Mouse (Mus musculus): ENCODE results near the gene Ube2g1.
"Not testable (repeated sequence)": the region's sequence is repeated elsewhere in the genome, so short reads cannot be mapped to it uniquely, and the experiment has no call there.

Gene Ube2g1

DNA sequence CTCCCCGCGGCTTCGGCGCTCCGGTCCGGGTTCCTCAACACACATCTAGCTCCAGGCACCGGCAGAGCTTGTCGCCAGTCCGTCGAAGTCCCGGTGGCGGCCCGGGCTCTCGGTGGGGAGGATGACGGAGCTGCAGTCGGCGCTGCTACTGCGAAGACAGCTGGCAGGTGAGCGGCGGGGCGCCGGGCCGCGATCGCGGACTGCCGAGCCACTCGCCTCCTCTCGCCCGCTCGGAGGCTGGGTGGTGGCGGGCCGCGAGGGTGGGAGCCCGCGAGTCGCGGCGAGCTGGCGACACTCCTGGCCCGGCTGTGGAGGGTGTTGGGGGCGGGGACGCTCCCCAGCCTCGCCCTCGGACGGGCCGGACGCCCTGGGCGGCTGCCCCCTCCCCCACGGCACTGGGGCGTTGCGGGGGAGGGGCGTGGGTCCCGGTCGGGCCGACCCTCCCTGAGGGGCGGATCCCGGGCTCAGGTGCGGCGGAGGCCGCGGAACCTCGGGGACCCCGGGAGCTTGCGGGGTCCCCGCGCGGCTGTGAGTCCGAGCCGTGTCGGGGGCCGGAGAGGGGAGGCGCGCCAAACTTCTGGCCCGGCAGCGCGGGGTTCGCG is 487 bp downstream of the Ube2g1 start:
- no peak for DNase-seq (ENCODE audit: low spot score)

DNA sequence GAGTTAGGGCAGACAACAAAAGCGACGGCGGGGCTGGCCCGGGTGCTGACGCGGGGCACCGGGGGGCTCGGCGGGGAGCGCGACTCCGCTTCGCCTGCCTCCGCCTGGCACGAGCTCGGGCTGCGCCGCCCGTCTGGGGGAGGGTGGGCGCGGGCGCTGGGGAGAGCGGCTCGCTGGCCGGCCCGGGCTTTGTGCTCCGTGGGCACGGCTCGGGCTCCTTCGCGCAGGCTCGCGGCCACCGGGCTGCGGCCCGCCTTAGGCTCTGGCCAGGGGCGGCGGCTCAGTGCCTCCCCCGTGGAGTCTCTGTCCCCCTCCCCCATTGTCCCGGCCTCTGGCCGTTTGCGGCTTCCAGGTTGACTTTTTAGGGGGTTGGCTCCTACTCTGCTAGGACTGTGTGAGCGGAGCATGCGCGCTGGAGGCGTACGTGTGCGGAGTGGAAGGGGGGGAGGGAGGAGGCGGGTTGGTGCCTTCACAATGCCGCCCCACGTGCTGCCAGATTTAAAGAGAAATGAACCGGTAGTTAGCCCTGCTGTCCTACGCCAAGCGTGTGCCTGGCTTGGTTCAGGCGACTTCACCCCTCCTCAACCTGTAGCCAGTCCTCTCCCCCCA is 1.1 kb downstream of the Ube2g1 start:
- DNase-seq (ENCODE audit: low spot score): peak; percentile 90

DNA sequence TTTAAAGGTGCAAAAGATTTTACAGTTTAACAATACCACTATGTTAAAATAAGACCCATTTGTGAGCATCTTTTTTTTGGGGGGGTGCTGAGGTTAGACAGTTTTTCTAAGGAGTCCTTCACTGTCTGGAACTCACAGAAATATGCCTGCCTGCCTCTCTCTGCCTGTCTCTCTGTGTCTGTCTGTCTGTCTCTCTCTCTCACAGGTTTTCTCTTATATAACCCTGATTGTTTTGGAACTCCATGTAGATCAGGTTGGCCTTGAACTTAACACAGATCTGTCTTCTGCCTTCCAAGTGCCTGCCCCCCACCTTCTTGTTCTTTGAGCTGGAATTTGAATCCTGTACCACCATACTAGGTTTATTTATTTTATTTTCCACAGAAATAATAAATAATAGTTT is 2.2 kb downstream of the Ube2g1 start:
- DNase-seq (ENCODE audit: low spot score): no peak

DNA sequence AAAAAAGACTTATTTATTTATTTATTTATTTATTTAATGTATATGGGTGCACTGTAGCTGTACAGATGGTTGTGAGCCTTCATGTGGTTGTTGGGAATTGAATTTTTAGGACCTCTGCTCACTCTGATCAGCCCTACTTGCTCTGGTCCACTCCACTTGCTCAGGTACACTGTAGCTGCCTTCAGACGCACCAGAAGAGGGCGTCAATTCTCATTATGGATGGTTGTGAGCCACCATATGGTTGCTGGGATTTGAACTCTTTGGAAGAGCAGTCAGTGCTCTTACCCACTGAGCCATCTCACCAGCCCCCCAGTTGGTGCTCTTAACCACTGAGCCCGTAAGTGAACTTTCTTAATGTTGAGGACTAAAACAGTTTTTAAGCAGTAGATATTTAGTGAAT is 7.3 kb downstream of the Ube2g1 start:
- not testable (repeated sequence) for DNase-seq (ENCODE audit: low spot score)

DNA sequence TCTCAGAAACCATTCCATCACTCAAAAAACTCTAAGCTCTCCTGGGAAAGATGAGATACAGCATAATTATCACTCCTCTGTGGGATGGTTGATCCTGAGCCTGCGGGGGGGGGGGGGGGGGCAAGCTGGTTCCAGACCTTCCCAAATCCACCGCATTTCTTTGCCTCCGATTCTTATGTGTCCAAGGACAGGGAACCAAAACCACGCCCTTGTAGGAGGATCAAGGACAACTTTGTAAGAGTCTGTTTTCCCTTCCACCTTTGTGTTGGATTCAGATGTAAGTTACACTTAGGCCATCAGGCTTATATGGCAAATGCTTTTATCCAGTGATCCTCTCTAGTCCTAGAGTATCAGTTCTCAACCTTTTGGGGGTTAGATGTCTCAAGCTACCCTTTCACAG is 8.8 kb downstream of the Ube2g1 start:
- DNase-seq (ENCODE audit: low spot score): no peak

DNA sequence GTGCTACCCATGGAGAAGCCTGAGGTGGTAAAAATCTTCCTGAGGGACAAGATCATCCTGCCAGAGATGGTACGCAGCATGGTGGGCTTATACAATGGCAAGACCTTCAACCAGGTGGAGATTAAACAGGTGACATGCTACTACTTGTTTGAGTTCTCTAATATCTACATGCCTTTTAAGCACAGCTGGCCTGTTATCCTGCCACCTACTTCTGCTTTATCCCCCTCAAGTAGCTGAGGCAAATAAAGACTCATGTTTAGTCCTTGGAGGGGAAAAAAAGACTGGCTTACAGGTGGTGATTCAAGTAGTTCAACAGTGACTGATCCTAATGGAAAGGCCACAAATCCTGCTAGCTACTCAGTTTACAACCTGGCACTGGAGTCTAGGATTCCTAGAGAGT is 11.4 kb downstream of the Ube2g1 start:
- DNase-seq (ENCODE audit: low spot score): no peak

DNA sequence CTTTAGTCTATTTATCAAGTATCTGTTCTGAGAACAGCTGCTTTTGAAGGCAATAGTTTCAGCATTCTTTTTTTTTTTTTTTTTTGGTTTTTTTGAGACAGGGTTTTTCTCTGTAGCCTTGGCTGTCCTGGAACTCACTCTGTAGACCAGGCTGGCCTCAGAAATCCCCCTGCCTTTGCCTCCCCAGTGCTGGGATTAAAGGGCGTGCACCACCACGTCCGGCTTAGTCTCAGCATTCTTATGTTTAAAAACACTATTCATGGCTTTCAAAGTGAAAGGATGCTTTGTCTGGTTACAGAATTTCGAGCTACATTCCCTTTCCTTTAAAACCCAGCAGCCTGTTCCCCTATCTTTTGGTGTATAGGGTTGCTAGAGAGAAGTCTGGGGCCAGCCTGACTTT is 35.6 kb downstream of the Ube2g1 start:
- no peak for DNase-seq (ENCODE audit: low spot score)

DNA sequence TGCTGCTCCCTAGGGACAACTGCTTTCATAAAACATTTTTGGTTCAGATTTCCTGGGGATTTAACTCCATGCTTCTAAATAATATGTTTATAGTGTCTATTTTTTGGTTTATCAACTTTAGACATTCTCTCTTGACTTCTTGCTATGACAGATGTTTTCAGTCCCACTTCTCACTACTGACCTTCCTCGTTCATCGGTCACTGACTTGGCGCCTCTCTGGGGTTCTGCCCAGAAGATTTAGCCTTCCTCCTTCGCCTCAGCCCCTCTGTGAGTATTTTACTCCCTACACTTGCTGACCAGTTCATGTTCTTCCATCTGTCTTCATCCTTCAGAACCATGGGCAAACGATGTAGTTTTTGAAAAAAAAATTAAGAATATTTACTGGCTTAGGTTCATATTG is 38.3 kb downstream of the Ube2g1 start:
- DNase-seq (ENCODE audit: low spot score): no peak

DNA sequence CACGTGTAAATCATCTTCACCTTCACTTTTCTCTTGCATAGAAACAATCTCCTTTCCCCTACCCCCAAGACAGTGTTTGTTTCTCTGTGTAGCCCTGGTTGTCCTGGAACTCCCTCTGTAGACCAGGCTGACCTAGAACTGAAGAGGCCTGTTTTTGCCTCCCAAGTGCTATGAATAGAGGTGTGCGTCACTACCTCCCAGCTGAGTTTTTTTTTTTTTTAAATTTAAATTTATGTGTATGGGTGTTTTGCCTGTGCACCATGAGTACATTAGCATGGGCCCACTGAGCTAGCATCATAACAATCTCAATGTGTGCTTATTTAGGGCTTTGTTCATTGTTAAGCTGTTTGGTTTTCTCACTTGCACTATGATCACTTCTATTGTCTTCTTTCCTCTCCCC is 43.3 kb downstream of the Ube2g1 start:
- DNase-seq (ENCODE audit: low spot score): no peak

DNA sequence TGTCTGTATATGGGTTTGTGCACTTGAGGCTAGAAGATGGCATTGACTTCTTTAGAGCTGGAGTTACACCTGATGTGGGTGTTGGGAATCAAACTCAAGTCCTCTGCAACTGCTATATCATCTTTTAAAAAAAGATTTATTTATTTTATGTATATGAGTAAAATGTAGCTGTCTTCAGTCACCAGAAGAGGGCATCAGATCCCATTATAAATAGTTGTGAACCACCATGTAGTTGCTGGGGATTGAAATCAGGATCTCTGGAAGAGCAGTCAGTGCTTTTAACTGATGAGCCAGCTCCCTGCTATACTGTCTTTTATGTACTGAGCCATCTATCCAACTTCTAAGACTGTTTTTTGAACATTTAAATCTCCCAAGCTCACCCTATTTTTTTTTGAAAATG is 52.8 kb downstream of the Ube2g1 start:
- DNase-seq (ENCODE audit: low spot score): peak; percentile 24

DNA sequence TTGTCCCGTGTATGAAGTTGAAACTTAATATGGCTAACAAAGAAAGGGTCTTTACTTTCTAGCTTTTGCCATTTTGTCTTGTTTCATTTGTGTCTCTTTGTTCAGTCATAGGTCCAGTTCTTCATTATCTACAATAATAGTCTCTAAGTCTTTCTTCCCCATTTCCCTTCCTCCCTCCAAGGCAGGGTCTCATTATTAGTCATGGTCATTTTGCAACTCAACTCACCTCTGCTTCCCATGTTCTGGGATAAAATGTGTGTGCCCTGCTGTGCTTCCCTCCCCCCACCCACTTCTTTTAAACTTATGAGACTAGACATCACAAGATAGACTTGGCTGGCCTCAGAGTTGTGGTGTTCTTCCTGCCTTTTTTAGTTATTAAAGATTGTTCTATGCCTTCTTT is 53.3 kb downstream of the Ube2g1 start:
- no peak for DNase-seq (ENCODE audit: low spot score)

DNA sequence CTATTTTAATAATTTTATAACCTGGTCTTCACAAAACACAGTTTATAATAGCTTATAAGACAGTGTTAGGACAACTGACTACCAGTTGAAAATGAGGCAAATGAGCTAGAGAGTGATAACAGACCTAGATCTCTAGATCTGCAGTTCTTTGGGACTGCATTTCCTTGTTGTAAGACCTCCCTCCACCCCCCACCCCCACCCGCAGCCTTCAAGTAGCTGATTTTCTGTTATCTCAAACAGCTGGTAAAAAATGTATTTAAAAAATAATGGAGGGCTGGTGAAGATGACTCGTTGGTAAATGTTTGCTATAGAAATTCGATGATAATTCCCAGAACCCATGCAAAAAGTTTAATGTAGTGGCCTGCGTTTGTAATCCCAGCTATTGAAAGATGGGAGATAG is 57.6 kb downstream of the Ube2g1 start:
- no peak for DNase-seq (ENCODE audit: low spot score)

DNA sequence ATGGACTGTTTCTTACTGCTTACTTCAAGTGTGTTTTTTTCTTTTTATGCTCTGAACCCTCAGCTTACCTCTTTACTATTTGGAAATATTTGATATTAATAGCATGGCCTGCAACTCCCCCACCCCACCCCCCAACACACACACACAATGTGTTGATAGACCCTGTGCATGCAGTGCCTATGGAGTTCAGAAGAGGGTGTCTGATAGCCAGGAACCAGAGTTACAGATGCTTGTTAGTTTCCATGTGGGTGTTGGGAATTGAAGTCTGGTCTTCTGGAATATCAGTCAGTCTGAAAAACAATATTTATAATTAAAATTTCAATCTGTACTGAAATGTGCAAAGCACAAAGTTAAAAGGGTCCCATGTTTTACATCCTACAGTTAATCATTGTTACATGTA is 63.6 kb downstream of the Ube2g1 start:
- DNase-seq (ENCODE audit: low spot score): no peak

DNA sequence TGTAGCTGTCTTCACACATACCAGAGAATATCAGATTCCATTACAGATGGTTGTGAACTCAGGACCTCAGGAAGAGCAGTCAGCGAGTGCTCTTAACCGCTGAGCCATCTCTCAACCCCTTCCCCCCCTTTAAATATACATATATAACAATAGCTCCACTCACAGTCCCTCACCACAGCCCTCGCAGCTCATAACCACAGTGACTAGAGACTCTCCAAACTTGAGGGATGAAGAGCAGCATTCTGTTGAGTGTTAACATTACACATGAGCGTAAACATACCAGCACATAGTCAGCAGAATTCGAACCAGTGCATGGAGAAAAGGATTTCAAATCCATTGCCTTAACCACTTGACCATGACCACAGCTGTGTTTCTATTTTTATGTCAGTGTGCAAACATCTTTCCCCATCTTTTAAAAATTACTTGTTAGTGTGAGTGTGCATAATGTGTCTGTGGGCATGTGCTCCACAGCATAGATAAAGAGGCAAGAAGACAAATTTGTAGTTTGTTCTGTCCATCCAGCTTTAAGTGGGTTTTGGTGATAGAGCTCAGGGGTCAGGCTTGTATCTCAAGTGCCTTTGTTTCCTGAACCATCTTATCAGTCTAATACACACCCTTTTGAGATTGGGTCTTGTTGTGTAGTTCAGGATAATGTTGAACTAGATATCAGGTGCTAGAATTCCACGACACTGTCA is 64.4 kb downstream of the Ube2g1 start:
- DNase-seq (ENCODE audit: low spot score): no peak

DNA sequence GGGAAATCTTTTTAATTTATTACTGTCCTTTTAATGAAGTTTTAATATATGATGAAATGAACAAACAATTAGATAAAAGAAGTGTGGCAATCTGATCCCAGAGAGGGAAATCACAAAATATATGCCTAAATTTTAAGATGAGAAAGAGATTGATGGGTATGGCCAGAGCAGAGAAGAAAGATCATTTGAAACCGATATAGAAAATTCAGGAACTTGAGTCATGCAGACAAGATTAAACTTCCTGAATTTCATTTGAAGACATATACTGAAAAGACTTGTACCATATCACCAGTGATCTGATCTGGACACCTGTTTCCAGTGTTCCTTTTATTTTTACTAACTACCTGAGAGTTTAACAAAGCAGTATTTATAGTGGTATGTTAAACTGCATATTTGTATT is 65.4 kb downstream of the Ube2g1 start:
- DNase-seq (ENCODE audit: low spot score): no peak

DNA sequence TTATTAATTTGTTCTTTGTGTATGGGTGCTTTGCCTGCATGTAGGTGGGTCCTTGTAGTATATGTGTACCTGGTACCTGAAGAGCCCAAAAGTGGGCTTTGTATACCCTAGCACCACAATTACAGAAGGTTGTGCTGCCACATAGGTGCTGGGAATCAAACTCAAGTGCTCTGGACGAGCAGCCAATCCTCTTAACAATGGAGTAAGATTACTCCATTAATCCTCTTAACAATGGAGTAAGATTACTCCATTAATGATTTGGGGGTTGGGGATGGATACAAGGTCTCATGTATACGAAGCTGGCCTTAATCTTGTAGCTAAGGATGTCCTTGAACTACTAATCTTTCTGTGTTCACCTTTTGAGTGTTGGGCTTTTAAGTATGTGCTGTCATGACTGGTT is 68.2 kb downstream of the Ube2g1 start:
- DNase-seq (ENCODE audit: low spot score): no peak

DNA sequence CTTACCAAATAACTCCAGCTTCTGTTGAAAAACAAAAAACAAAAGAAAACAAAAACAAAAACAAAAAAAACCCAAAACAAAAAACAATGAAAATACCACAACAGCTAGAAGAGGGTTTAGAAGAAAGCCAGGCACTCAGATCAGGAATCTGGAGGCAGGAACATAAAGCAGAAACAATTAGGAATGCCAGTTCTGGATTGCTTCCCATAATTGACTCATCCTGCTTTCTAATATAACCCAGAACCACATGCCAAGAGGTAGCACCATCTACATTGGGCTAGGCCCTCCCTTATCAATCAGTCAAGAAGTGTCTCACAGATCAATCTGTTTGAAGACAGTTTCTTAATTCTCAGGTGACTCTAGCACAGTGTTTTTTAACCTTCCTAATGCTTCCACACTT is 73.6 kb downstream of the Ube2g1 start:
- DNase-seq (ENCODE audit: low spot score): no peak

DNA sequence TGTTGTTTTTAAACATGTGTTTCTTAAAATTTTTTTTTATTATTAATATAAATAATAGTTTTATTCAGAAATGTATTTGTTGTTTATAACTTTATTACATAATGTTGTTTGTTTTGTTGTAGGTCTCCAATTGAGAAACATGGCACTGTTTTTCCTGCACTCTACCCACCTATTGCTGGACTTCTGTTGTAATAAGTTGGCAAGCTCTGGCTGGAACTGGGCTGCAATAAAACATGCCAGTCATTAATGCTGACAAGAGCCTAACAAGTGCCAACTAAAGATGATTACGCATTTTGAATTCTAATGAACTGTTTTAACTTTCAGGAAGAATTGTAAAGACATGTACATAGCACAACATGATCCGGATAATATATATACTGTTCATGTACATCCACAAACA is 76.3 kb downstream of the Ube2g1 start:
- DNase-seq (ENCODE audit: low spot score): no peak

DNA sequence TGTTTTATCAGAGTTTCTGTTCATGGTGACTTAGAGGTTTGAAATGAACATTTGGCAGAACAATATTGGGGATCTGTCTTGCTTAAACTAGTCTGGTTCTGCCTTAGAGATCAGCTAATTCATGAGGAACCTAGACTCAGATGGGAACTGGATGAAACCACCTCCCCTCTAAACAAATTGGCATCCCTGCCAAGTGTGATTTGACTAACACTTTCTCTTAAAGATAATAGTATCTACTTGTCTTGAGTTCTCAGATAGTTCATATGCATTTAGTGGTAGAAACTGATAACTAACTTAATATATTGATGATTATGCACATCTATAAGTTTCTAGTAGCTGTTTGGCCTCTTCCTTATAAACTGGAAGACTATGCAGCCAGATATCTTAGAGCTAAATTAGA is 79.6 kb downstream of the Ube2g1 start:
- DNase-seq (ENCODE audit: low spot score): no peak

DNA sequence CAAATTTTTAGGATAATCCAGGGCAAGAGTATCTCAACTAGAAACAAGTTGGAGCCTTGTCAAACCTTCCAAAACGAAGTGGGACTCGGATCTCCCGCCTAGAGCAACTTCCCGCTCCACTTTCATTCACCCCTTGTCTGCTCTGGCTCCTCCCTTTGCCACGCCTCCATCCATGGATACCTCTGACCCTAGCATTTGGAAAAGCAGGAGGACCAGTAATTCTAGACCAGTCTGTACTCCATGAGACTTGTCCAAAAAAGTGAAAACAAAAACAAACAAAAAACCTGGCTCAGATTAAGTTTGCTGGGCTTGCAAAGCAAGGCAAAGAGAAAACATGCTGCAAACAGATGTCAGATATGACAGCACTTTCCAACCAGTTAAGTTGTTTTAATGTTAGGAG is 81.2 kb downstream of the Ube2g1 start:
- DNase-seq (ENCODE audit: low spot score): no peak

DNA sequence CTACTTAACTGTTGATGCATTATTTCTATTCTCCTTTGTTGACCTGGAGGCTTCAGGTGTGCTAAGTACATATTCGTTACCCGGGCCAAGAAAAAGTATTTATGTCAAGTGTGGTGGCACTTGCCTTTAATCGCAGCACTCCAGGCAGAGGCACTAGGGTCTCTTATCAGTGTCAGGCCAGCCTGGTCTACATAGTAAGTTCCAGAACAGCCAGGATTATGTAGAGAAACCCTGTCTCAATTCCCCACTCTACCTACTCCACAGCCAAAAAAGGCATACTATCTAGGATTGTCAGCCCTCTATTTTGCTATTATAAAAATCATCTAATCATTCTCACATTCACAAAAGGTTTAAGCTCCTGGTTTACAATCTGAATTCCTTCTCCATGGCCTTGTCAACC is 82.0 kb downstream of the Ube2g1 start:
- DNase-seq (ENCODE audit: low spot score): peak; percentile 81

DNA sequence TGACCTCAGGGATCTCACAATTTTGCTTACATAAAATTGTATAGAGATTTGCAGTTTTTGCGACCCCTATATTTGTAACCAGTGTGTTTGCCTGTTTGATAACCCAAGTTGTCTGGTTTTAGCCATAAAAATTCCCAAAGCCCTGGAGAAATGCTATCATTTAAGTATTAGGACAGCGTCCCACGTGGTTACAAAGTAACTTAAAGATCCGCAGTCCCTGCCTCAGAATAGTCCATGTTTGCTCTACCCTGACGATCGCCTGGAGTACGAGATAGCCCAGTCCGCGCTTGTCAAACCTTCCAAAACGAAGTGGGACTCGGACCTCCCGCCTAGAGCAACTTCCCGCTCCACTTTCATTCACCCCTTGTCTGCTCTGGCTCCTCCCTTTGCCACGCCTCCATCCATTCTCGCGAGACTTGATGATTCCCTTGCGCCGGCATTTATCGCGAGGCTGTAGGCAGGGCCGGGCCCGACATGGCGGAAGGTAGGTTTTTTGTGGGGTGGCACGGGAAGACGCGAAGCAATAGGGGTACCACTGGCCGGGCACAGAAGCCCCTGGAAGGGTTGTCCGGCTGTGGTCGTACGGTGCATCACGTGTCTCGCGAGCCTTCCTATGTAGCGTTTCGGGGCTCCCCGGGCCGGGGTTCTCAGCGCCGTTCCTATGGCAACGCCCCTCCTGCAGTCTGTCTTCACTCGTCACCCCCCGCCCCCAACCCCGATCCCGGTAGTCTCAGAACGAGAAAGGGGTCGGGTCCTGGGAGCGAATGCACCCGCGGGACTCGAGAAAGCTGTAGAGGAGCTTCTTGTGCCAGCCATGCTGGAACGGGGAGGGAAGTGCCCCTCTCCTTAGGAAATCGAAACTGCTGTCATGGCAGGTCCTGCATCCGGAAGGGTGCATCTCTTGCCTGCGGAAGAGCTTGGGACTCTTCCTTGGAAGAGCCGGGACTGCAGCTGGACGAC is 82.7 kb downstream of the Ube2g1 start, which contains the start of gene Ankfy1:
Gene Ankfy1, plus strand, starts transcription at position 456 of the 960 bp plus-strand sequence.
- DNase-seq (ENCODE audit: low spot score): peak; percentile 97

DNA sequence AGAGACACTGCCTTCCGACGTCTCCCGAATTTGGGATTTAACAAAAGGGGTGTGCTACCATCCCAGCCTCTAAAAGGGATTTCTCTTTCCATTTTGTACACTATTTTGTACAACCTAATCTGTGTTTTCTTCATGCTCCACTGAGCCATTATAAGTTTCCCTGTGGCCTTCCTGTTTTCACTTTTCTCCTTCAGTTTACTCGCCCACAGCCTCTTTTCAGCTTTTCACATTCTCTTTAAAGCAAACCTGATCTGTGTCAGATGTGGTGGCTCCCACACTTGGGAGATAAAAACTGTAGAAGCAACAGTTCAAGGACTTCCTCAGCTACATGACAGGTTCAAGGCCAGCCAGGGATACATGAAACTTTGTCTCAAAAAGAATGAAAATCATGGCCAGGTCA is 85.3 kb downstream of the Ube2g1 start:
- no peak for DNase-seq (ENCODE audit: low spot score)

Data from c-Kit-positive CD71-positive TER-119-positive erythroid progenitor cells, embryonic 14.5 days (primary cell).